Mouse (Mus musculus): ENCODE measurements around the gene Pigu. TPM values are rescaled to one million over a fixed set of nuclear protein-coding genes. Genes with fewer than 3 reads are reported as not detected.

The Pigu gene
- polyA plus RNA-seq, 1 experiment: 0.77 TPM

GRCm38 (mm10) chr2:155284647-155285046, 72.6 kb downstream of the Pigu start:
- peaks cover 24% of the 10 kb centered on the region for H3K36me3 ChIP-seq (ENCODE audit: control insufficient read depth)

GRCm38 (mm10) chr2:155283793-155284192, 73.4 kb downstream of the Pigu start:
- Histone ChIP-seq H3K27me3 (ENCODE audit: control insufficient read depth) (no peaks in the 10 kb centered on the region), H3K36me3 (ENCODE audit: control insufficient read depth) (peaks cover 23% of the 10 kb centered on the region), H3K4me3 (replicated peaks) (no peak overlapping the region), H3K9me3 (ENCODE audit: control insufficient read depth, low read length) (no peaks in the 10 kb centered on the region), H3K4me1 (ENCODE audit: control insufficient read depth) (peaks cover 13% of the 10 kb centered on the region)
- TF ChIP-seq GATA1 (IDR thresholded peaks at IDR 0.05; ENCODE audit: low read length) (no peak), TAL1 (IDR thresholded peaks at IDR 0.05; ENCODE audit: low read length) (no peak)

More at GRCm38 (mm10) chr2:155284647-155285046, 72.6 kb downstream of the Pigu start:
- TF ChIP-seq TAL1 (IDR thresholded peaks at IDR 0.05; ENCODE audit: low read length): no peak
- TF ChIP-seq GATA1 (IDR thresholded peaks at IDR 0.05; ENCODE audit: low read length): no peak
- Histone ChIP-seq H3K27me3 (ENCODE audit: control insufficient read depth) (no peaks in the 10 kb centered on the region), H3K4me3 (replicated peaks) (no peak overlapping the region), H3K4me1 (ENCODE audit: control insufficient read depth) (peaks cover 13% of the 10 kb centered on the region), H3K9me3 (ENCODE audit: control insufficient read depth, low read length) (no peaks in the 10 kb centered on the region)

- no peak overlapping the region for H3K4me3 ChIP-seq (replicated peaks)
- peaks cover 26% of the 10 kb centered on the region for H3K36me3 ChIP-seq (ENCODE audit: control insufficient read depth)
- TF ChIP-seq TAL1 (IDR thresholded peaks at IDR 0.05; ENCODE audit: low read length) (no peak), GATA1 (IDR thresholded peaks at IDR 0.05; ENCODE audit: low read length) (no peak)
- no peaks in the 10 kb centered on the region for H3K9me3 ChIP-seq (ENCODE audit: control insufficient read depth, low read length)
- peaks cover 24% of the 10 kb centered on the region for H3K4me1 ChIP-seq (ENCODE audit: control insufficient read depth)
- H3K27me3 ChIP-seq (ENCODE audit: control insufficient read depth): no peaks in the 10 kb centered on the region; the same call in 1 of the 2 replicates
Measured at GRCm38 (mm10) chr2:155280116-155280515, 77.1 kb downstream of the Pigu start.

DNA sequence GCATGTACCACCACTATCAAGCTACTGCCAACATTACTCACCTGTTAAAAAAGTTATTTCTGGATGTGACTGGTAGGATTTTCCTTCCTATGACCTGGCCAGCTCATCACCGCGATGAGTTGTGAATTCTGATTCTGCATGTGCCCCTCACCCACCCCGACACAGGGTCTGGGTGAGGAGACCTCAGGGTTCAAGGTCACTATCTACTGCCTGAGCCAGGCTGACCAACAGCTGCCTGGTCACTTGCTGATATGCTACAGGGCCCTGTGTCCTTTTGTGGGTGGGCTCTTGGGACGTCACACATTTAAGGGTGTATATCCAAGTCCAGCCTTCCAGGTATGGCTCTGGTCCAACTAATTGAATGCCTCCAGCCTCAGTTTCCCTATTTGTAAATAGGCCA, 78.1 kb downstream of the Pigu start:
- Histone ChIP-seq H3K9me3 (ENCODE audit: control insufficient read depth, low read length) (no peaks in the 10 kb centered on the region), H3K4me1 (ENCODE audit: control insufficient read depth) (peaks cover 24% of the 10 kb centered on the region), H3K27me3 (ENCODE audit: control insufficient read depth) (no peaks in the 10 kb centered on the region; the same call in 1 of the 2 replicates), H3K36me3 (ENCODE audit: control insufficient read depth) (peaks cover 20% of the 10 kb centered on the region), H3K4me3 (replicated peaks) (no peak overlapping the region)
- no peak for TF ChIP-seq GATA1 (IDR thresholded peaks at IDR 0.05; ENCODE audit: low read length)
- no peak for TF ChIP-seq TAL1 (IDR thresholded peaks at IDR 0.05; ENCODE audit: low read length)

GRCm38 (mm10) chr2:155278361-155278760, 78.9 kb downstream of the Pigu start:
- H3K9me3 ChIP-seq (ENCODE audit: control insufficient read depth, low read length): no peaks in the 10 kb centered on the region
- H3K27me3 ChIP-seq (ENCODE audit: control insufficient read depth): no peaks in the 10 kb centered on the region; the same call in 1 of the 2 replicates
- H3K36me3 ChIP-seq (ENCODE audit: control insufficient read depth): peaks cover 12% of the 10 kb centered on the region
- H3K4me1 ChIP-seq (ENCODE audit: control insufficient read depth): peaks cover 24% of the 10 kb centered on the region
- TF ChIP-seq TAL1 (IDR thresholded peaks at IDR 0.05; ENCODE audit: low read length) (no peak), GATA1 (IDR thresholded peaks at IDR 0.05; ENCODE audit: low read length) (no peak)
- no peak overlapping the region for H3K4me3 ChIP-seq (replicated peaks)

GRCm38 (mm10) chr2:155277721-155278120, 79.5 kb downstream of the Pigu start:
- H3K4me1 ChIP-seq (ENCODE audit: control insufficient read depth): peaks cover 24% of the 10 kb centered on the region
- no peak overlapping the region for H3K4me3 ChIP-seq (replicated peaks)
- TF ChIP-seq GATA1 (IDR thresholded peaks at IDR 0.05; ENCODE audit: low read length): no peak
- no peak for TF ChIP-seq TAL1 (IDR thresholded peaks at IDR 0.05; ENCODE audit: low read length)
- H3K27me3 ChIP-seq (ENCODE audit: control insufficient read depth): no peaks in the 10 kb centered on the region; the same call in 1 of the 2 replicates
- H3K9me3 ChIP-seq (ENCODE audit: control insufficient read depth, low read length): no peaks in the 10 kb centered on the region
- peaks cover 8% of the 10 kb centered on the region for H3K36me3 ChIP-seq (ENCODE audit: control insufficient read depth)

- Histone ChIP-seq H3K4me1 (ENCODE audit: control insufficient read depth) (peaks cover 24% of the 10 kb centered on the region), H3K36me3 (ENCODE audit: control insufficient read depth) (peaks cover 8% of the 10 kb centered on the region), H3K4me3 (replicated peaks) (peak overlapping the region; percentile 94), H3K9me3 (ENCODE audit: control insufficient read depth, low read length) (no peaks in the 10 kb centered on the region), H3K27me3 (ENCODE audit: control insufficient read depth) (no peaks in the 10 kb centered on the region; the same call in 1 of the 2 replicates)
- no peak for TF ChIP-seq GATA1 (IDR thresholded peaks at IDR 0.05; ENCODE audit: low read length)
Measured at GRCm38 (mm10) chr2:155276621-155277175, 80.5 kb downstream of the Pigu start.

DNA sequence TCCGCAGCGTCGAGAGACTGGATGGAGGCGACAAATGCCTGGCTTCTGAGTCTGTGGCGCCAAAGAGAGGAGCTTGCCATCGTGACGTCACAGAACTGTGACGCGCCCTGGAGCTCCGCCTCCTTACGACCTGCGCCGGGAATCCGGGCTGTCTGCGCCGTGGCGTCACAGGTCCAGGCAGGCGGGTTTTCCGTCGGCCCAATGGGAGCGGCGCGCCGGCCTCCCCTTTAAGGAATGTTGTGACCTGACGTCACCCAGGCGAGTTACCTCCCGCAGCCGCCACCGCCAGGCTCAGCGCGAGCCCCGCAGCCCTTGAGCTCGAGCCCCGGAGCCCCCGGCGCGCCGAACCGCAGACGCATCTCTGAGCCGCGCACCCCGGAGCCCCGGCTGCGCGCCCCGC, 81.0 kb downstream of the Pigu start, which contains the start of gene Map1lc3a:
TSS of gene Map1lc3a (plus strand) at position 103 of the 400 bp plus-strand sequence.
- Histone ChIP-seq H3K9me3 (ENCODE audit: control insufficient read depth, low read length) (no peaks in the 10 kb centered on the region), H3K4me3 (replicated peaks) (peak within 1 kb of the TSS; percentile 94), H3K36me3 (ENCODE audit: control insufficient read depth) (peaks cover 8% of the 10 kb centered on the region), H3K27me3 (ENCODE audit: control insufficient read depth) (no peaks in the 10 kb centered on the region; the same call in 1 of the 2 replicates), H3K4me1 (ENCODE audit: control insufficient read depth) (peaks cover 24% of the 10 kb centered on the region)
- TF ChIP-seq TAL1 (IDR thresholded peaks at IDR 0.05; ENCODE audit: low read length) (no peak), GATA1 (IDR thresholded peaks at IDR 0.05; ENCODE audit: low read length) (no peak)

GRCm38 (mm10) chr2:155273603-155274002, 83.6 kb downstream of the Pigu start:
- no peaks in the 10 kb centered on the region for H3K9me3 ChIP-seq (ENCODE audit: control insufficient read depth, low read length)
- H3K36me3 ChIP-seq (ENCODE audit: control insufficient read depth): peaks cover 7% of the 10 kb centered on the region
- H3K27me3 ChIP-seq (ENCODE audit: control insufficient read depth): no peaks in the 10 kb centered on the region; the same call in 1 of the 2 replicates
- H3K4me1 ChIP-seq (ENCODE audit: control insufficient read depth): peaks cover 24% of the 10 kb centered on the region
- H3K4me3 ChIP-seq (replicated peaks): no peak overlapping the region
- TF ChIP-seq TAL1 (IDR thresholded peaks at IDR 0.05; ENCODE audit: low read length) (no peak), GATA1 (IDR thresholded peaks at IDR 0.05; ENCODE audit: low read length) (no peak)

Data from erythroblast, embryonic 14.5 days (primary cell).